Mouse (Mus musculus): Measurements from ENCODE around the gene Oas1f. TPM values are rescaled to one million over a fixed set of nuclear protein-coding genes. Genes with fewer than 3 reads are reported as not detected.
"Not testable (repeated sequence)": the region's sequence is repeated elsewhere in the genome, so short reads cannot be mapped to it uniquely, and the experiment has no call there.

Gene Oas1f
- not detected in 2 replicates for polyA plus RNA-seq (2012; rRNA removed)

- H3K4me3 ChIP-seq (ENCODE audit: insufficient read depth, low read length) = no peak within 1 kb of the TSS
- no peaks in the 10 kb centered on the region for H3K4me1 ChIP-seq (ENCODE audit: control insufficient read depth, insufficient read depth, low read length)
- H3K27ac ChIP-seq (ENCODE audit: insufficient read depth, low read length) = no peak within 1 kb of the TSS
- no peak for TF ChIP-seq CTCF (IDR thresholded peaks at IDR 0.05; ENCODE audit: extremely low read depth, insufficient read depth, low read length)
- TF ChIP-seq POLR2A (IDR thresholded peaks at IDR 0.05; ENCODE audit: extremely low read depth, insufficient read depth, low read length) = no peak
Observed at GRCm38 (mm10) chr5:120847067-120847466, at the start of gene Oas1f. Gene Oas1f (plus strand): TSS chr5:120847367.

GRCm38 (mm10) chr5:120798147-120798546 lies 49.0 kb upstream of the Oas1f start:
- H3K4me3 ChIP-seq (ENCODE audit: insufficient read depth, low read length); H3K4me1 ChIP-seq (ENCODE audit: control insufficient read depth, insufficient read depth, low read length); H3K27ac ChIP-seq (ENCODE audit: insufficient read depth, low read length): not testable (repeated sequence)

DNA sequence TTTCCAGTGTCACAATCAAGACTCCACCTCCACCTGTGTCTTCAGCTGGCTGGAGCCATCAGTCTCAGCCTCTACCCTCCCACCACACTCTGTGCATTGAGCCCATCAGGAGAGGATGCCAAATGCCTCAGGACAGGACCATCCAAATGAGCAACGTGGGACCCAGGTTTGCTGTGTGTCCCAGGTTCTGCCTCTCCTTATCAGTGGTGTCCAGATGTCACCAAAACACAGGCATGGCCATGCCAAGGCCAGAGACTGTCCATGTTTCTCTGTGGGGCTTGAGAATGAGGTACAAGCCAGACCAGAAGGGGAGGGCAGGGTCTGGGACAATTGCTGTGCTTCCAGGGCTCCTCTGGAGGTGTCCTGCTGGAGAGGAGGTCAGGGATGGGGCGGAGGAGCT lies 48.2 kb upstream of the Oas1f start:
- not testable (repeated sequence) for H3K4me1 ChIP-seq (ENCODE audit: control insufficient read depth, insufficient read depth, low read length); H3K27ac ChIP-seq (ENCODE audit: insufficient read depth, low read length); H3K4me3 ChIP-seq (ENCODE audit: insufficient read depth, low read length)

DNA sequence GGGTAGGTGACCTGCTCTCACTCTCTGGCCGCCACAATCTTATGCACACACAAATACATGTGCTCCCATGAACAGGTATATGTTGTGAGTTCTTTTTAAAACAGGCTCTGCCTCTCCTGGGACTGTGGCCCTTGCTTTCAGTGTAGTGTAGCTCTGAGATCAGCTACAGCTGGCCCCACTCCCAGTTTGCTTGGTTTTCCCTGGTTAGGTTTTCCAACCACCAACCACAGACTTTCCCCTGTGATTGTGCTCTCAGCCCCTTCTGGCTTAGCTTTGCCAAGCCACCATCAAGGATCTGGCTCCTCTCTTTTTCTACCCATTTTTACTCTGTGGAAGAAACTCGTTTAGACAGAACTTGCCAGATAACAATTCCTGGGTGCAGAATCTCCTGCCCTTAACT lies 43.6 kb upstream of the Oas1f start:
- H3K4me3 ChIP-seq (ENCODE audit: insufficient read depth, low read length) = no peak overlapping the region
- H3K4me1 ChIP-seq (ENCODE audit: control insufficient read depth, insufficient read depth, low read length) = no peaks in the 10 kb centered on the region
- no peak for TF ChIP-seq POLR2A (IDR thresholded peaks at IDR 0.05; ENCODE audit: extremely low read depth, insufficient read depth, low read length)
- no peak for TF ChIP-seq CTCF (IDR thresholded peaks at IDR 0.05; ENCODE audit: extremely low read depth, insufficient read depth, low read length)
- H3K27ac ChIP-seq (ENCODE audit: insufficient read depth, low read length) = no peak overlapping the region

GRCm38 (mm10) chr5:120806458-120806857 lies 40.7 kb upstream of the Oas1f start:
- no peak overlapping the region for H3K27ac ChIP-seq (ENCODE audit: insufficient read depth, low read length)
- TF ChIP-seq POLR2A (IDR thresholded peaks at IDR 0.05; ENCODE audit: extremely low read depth, insufficient read depth, low read length) (no peak), CTCF (IDR thresholded peaks at IDR 0.05; ENCODE audit: extremely low read depth, insufficient read depth, low read length) (peak; percentile 56)
- no peak overlapping the region for H3K4me3 ChIP-seq (ENCODE audit: insufficient read depth, low read length)
- no peaks in the 10 kb centered on the region for H3K4me1 ChIP-seq (ENCODE audit: control insufficient read depth, insufficient read depth, low read length)

- no peak overlapping the region for H3K27ac ChIP-seq (ENCODE audit: insufficient read depth, low read length)
Observed at GRCm38 (mm10) chr5:120809171-120809570, 38.0 kb upstream of the Oas1f start.

DNA sequence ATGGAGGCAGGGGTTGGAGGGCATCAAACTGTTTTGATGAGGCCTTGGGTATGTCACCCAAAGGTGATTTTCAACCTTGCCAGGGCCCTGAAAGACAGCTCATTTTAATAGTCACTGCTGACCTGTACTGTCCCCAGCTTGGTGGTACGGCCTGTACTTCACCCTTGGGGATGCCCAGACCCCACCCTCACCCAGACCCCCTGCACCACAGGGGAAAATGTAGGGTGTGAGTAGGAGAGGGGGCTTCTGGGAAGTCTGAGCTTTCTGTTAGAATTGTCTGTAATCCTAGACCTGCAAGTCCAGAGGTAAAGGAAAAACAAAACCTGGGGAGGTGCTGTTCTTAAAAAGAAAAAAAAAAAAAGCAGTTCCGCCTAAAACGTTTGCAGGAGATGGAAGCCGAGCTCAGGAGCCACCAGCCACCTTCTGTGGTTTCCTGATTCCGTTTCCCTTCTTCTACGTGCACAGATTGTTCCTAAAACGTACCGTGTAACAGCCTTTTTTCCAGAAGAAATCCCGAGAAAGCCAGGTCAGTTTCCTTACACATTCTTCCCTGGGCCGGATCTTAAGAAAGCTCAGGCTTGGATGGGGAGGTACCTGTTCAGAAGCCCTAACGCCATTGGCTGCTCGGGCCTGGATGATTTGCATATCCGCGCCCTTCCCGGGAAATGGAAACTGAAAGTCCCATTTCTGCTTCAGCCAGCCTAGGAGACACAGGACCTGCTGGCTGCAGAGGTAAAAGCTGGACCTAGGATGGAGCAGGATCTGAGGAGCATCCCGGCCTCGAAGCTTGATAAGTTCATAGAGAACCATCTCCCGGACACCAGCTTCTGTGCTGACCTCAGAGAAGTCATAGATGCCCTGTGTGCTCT lies 35.0 kb upstream of the Oas1f start, which contains the start of gene Oas1c:
Gene Oas1c (minus strand): TSS at position 564 of the 869 bp plus-strand sequence.
- TF ChIP-seq POLR2A (IDR thresholded peaks at IDR 0.05; ENCODE audit: extremely low read depth, insufficient read depth, low read length) = peak; percentile 54
- TF ChIP-seq CTCF (IDR thresholded peaks at IDR 0.05; ENCODE audit: extremely low read depth, insufficient read depth, low read length) = no peak
- no peaks in the 10 kb centered on the region for H3K4me1 ChIP-seq (ENCODE audit: control insufficient read depth, insufficient read depth, low read length)
- peak within 1 kb of the TSS; percentile 27 for H3K4me3 ChIP-seq (ENCODE audit: insufficient read depth, low read length)
- no peak within 1 kb of the TSS for H3K27ac ChIP-seq (ENCODE audit: insufficient read depth, low read length)

More at GRCm38 (mm10) chr5:120809171-120809570, 38.0 kb upstream of the Oas1f start:
- H3K4me3 ChIP-seq (ENCODE audit: insufficient read depth, low read length) = no peak overlapping the region
- H3K4me1 ChIP-seq (ENCODE audit: control insufficient read depth, insufficient read depth, low read length) = no peaks in the 10 kb centered on the region
- TF ChIP-seq POLR2A (IDR thresholded peaks at IDR 0.05; ENCODE audit: extremely low read depth, insufficient read depth, low read length) (no peak), CTCF (IDR thresholded peaks at IDR 0.05; ENCODE audit: extremely low read depth, insufficient read depth, low read length) (no peak)

- TF ChIP-seq POLR2A (IDR thresholded peaks at IDR 0.05; ENCODE audit: extremely low read depth, insufficient read depth, low read length) = no peak
- no peak for TF ChIP-seq CTCF (IDR thresholded peaks at IDR 0.05; ENCODE audit: extremely low read depth, insufficient read depth, low read length)
- Histone ChIP-seq H3K27ac (ENCODE audit: insufficient read depth, low read length) (no peak overlapping the region), H3K4me3 (ENCODE audit: insufficient read depth, low read length) (no peak overlapping the region; the same call in 1 of the 2 replicates), H3K4me1 (ENCODE audit: control insufficient read depth, insufficient read depth, low read length) (no peaks in the 10 kb centered on the region)
Observed at GRCm38 (mm10) chr5:120813023-120813422, 34.1 kb upstream of the Oas1f start.

DNA sequence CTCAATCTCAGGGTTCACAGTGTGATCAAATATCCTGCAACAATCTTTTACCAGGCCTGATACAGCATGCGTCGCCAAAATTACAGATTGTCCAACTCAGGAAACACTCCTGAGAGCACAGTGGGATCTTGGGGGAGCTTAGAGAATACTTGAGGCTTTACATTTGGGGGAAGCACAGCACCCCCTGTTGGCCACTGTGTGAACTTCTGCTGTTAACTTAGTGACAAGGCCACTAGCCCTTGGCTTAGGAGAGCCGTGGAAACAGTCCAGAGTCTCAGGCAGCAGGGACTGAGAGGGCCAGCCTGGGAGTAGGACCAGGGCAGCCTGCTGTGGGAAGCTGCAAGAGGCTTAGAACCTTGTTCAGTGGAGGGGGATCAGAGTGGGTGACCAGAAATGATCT lies 31.2 kb upstream of the Oas1f start:
- Histone ChIP-seq H3K4me1 (ENCODE audit: control insufficient read depth, insufficient read depth, low read length) (no peaks in the 10 kb centered on the region), H3K4me3 (ENCODE audit: insufficient read depth, low read length) (no peak overlapping the region), H3K27ac (ENCODE audit: insufficient read depth, low read length) (no peak overlapping the region)
- TF ChIP-seq CTCF (IDR thresholded peaks at IDR 0.05; ENCODE audit: extremely low read depth, insufficient read depth, low read length) (peak; percentile 30; the same call in 1 of the 2 replicates), POLR2A (IDR thresholded peaks at IDR 0.05; ENCODE audit: extremely low read depth, insufficient read depth, low read length) (no peak)

DNA sequence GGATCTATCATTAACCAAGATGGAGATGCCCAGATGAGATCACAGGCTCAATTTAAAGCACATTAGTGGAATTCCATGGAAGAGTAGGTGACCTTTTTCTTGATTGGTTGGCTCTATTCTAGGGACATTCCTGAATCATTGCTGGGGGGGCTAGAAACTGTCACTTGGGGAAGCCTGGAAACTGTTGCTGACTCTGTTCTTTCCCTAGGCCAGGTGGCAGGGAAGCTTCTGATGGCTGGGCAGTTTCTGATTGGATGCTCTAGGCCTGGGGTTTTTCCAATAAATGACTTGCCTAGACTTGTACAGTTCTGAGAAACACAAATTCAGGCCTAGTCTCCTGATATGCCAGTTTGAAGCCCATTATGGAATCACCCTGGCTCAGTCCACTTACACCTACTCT lies 28.2 kb upstream of the Oas1f start:
- H3K27ac ChIP-seq (ENCODE audit: insufficient read depth, low read length) = no peak overlapping the region

More for the DNA sequence above, 28.2 kb upstream of the Oas1f start:
- no peaks in the 10 kb centered on the region for H3K4me1 ChIP-seq (ENCODE audit: control insufficient read depth, insufficient read depth, low read length)
- H3K4me3 ChIP-seq (ENCODE audit: insufficient read depth, low read length) = no peak overlapping the region
- TF ChIP-seq POLR2A (IDR thresholded peaks at IDR 0.05; ENCODE audit: extremely low read depth, insufficient read depth, low read length) = no peak
- TF ChIP-seq CTCF (IDR thresholded peaks at IDR 0.05; ENCODE audit: extremely low read depth, insufficient read depth, low read length) = no peak

All from cortical plate, adult 2 months (tissue).